Mouse (Mus musculus) thymus, adult 2 months (tissue): ENCODE data around the gene Mrpl34.

ENCODE experiments used
- CTCF ChIP-seq: fragments of 200-500 bp; IDR thresholded peaks from 2 replicates; pipeline ENCODE4 v1.5.1; 2012; ENCODE audit warnings: mild to moderate bottlenecking, control low read depth, low read length, moderate library complexity, borderline replicate concordance; ENCODE audit not compliant: control insufficient read depth, poor library complexity, insufficient read depth; ENCODE audit errors: extremely low read depth
- POLR2A ChIP-seq: fragments of 200-500 bp; IDR thresholded peaks from 2 replicates; pipeline ENCODE4 v1.6.1; 2012; ENCODE audit warnings: mild to moderate bottlenecking, low read length, control low read depth, moderate library complexity; ENCODE audit not compliant: control insufficient read depth, poor library complexity, insufficient read depth; ENCODE audit errors: extremely low read depth

GRCm38 (mm10) chr8:71468916-71469315 lies 4.2 kb downstream of the Mrpl34 start, which contains the start of gene Dda1:
- TF ChIP-seq CTCF: peak; percentile 59; the same call in 1 of the 2 replicates
- peak; percentile 75 for TF ChIP-seq POLR2A
